Mouse (Mus musculus): Measurements from ENCODE around the gene Crb2. TPM values are rescaled to one million over a fixed set of nuclear protein-coding genes. Genes with fewer than 3 reads are reported as not detected.

Gene Crb2
- polyA plus RNA-seq, 1 experiment: 2.1 TPM

- no peaks in the 10 kb centered on the region for H3K9me3 ChIP-seq (replicated peaks; ENCODE audit: control insufficient read depth, insufficient read depth, low read length, poor library complexity, severe bottlenecking)
- no peak overlapping the region for H3K4me3 ChIP-seq (ENCODE audit: low read depth, low read length)
- no peaks in the 10 kb centered on the region for H3K27me3 ChIP-seq (ENCODE audit: control insufficient read depth, insufficient read depth, low read length, poor library complexity, severe bottlenecking)
- no peak overlapping the region for H3K9ac ChIP-seq (ENCODE audit: low read depth, poor library complexity, severe bottlenecking)
- no peak overlapping the region for H3K27ac ChIP-seq (ENCODE audit: insufficient read depth, low read length)
- peaks cover 13% of the 10 kb centered on the region for H3K4me1 ChIP-seq (ENCODE audit: control insufficient read depth, insufficient read depth, low read length)
- TF ChIP-seq EP300 (IDR thresholded peaks at IDR 0.05; ENCODE audit: insufficient read depth, low read depth, low read length) (no peak), POLR2A (IDR thresholded peaks at IDR 0.05; ENCODE audit: insufficient read depth, low read length) (no peak), CTCF (IDR thresholded peaks at IDR 0.05; ENCODE audit: low read depth, low read length) (no peak)
- no peaks in the 10 kb centered on the region for H3K36me3 ChIP-seq (ENCODE audit: control insufficient read depth, insufficient read depth, low read length, poor library complexity, severe bottlenecking)
Measured at GRCm38 (mm10) chr2:37769793-37770192, 6.3 kb upstream of the Crb2 start.

- H3K4me1 ChIP-seq (ENCODE audit: control insufficient read depth, insufficient read depth, low read length): peaks cover 7% of the 10 kb centered on the region
- H3K27me3 ChIP-seq (ENCODE audit: control insufficient read depth, insufficient read depth, low read length, poor library complexity, severe bottlenecking): no peaks in the 10 kb centered on the region
- no peak overlapping the region for H3K27ac ChIP-seq (ENCODE audit: insufficient read depth, low read length)
- peak; percentile 44 for TF ChIP-seq CTCF (IDR thresholded peaks at IDR 0.05; ENCODE audit: low read depth, low read length)
- TF ChIP-seq EP300 (IDR thresholded peaks at IDR 0.05; ENCODE audit: insufficient read depth, low read depth, low read length): no peak
- no peaks in the 10 kb centered on the region for H3K36me3 ChIP-seq (ENCODE audit: control insufficient read depth, insufficient read depth, low read length, poor library complexity, severe bottlenecking)
- no peaks in the 10 kb centered on the region for H3K9me3 ChIP-seq (replicated peaks; ENCODE audit: control insufficient read depth, insufficient read depth, low read length, poor library complexity, severe bottlenecking)
- peak overlapping the region; percentile 19 for H3K9ac ChIP-seq (ENCODE audit: low read depth, poor library complexity, severe bottlenecking)
- H3K4me3 ChIP-seq (ENCODE audit: low read depth, low read length): peak overlapping the region; percentile 74
Measured at GRCm38 (mm10) chr2:37771618-37772285, 4.3 kb upstream of the Crb2 start.

GRCm38 (mm10) chr2:37774571-37774970, 1.5 kb upstream of the Crb2 start:
- Histone ChIP-seq H3K27ac (ENCODE audit: insufficient read depth, low read length) (no peak overlapping the region), H3K27me3 (ENCODE audit: control insufficient read depth, insufficient read depth, low read length, poor library complexity, severe bottlenecking) (no peaks in the 10 kb centered on the region), H3K4me1 (ENCODE audit: control insufficient read depth, insufficient read depth, low read length) (peaks cover 3% of the 10 kb centered on the region), H3K9ac (ENCODE audit: low read depth, poor library complexity, severe bottlenecking) (no peak overlapping the region), H3K36me3 (ENCODE audit: control insufficient read depth, insufficient read depth, low read length, poor library complexity, severe bottlenecking) (no peaks in the 10 kb centered on the region), H3K9me3 (replicated peaks; ENCODE audit: control insufficient read depth, insufficient read depth, low read length, poor library complexity, severe bottlenecking) (no peaks in the 10 kb centered on the region), H3K4me3 (ENCODE audit: low read depth, low read length) (no peak overlapping the region)
- no peak for TF ChIP-seq POLR2A (IDR thresholded peaks at IDR 0.05; ENCODE audit: insufficient read depth, low read length)
- no peak for TF ChIP-seq EP300 (IDR thresholded peaks at IDR 0.05; ENCODE audit: insufficient read depth, low read depth, low read length)
- peak; percentile 80 for TF ChIP-seq CTCF (IDR thresholded peaks at IDR 0.05; ENCODE audit: low read depth, low read length)

GRCm38 (mm10) chr2:37776611-37777411, 762 bp downstream of the Crb2 start:
- Histone ChIP-seq H3K27ac (ENCODE audit: insufficient read depth, low read length) (no peak overlapping the region), H3K4me1 (ENCODE audit: control insufficient read depth, insufficient read depth, low read length) (peaks cover 5% of the 10 kb centered on the region), H3K9me3 (replicated peaks; ENCODE audit: control insufficient read depth, insufficient read depth, low read length, poor library complexity, severe bottlenecking) (no peaks in the 10 kb centered on the region), H3K27me3 (ENCODE audit: control insufficient read depth, insufficient read depth, low read length, poor library complexity, severe bottlenecking) (no peaks in the 10 kb centered on the region), H3K9ac (ENCODE audit: low read depth, poor library complexity, severe bottlenecking) (no peak overlapping the region), H3K36me3 (ENCODE audit: control insufficient read depth, insufficient read depth, low read length, poor library complexity, severe bottlenecking) (no peaks in the 10 kb centered on the region), H3K4me3 (ENCODE audit: low read depth, low read length) (peak overlapping the region; percentile 53)
- TF ChIP-seq EP300 (IDR thresholded peaks at IDR 0.05; ENCODE audit: insufficient read depth, low read depth, low read length) (no peak), POLR2A (IDR thresholded peaks at IDR 0.05; ENCODE audit: insufficient read depth, low read length) (no peak), CTCF (IDR thresholded peaks at IDR 0.05; ENCODE audit: low read depth, low read length) (no peak)

- no peak overlapping the region for H3K4me3 ChIP-seq (ENCODE audit: low read depth, low read length)
- peaks cover 5% of the 10 kb centered on the region for H3K4me1 ChIP-seq (ENCODE audit: control insufficient read depth, insufficient read depth, low read length)
Measured at GRCm38 (mm10) chr2:37777958-37778720, 2.1 kb downstream of the Crb2 start.

More at GRCm38 (mm10) chr2:37777958-37778720, 2.1 kb downstream of the Crb2 start:
- no peaks in the 10 kb centered on the region for H3K36me3 ChIP-seq (ENCODE audit: control insufficient read depth, insufficient read depth, low read length, poor library complexity, severe bottlenecking)
- no peaks in the 10 kb centered on the region for H3K9me3 ChIP-seq (replicated peaks; ENCODE audit: control insufficient read depth, insufficient read depth, low read length, poor library complexity, severe bottlenecking)
- no peak overlapping the region for H3K9ac ChIP-seq (ENCODE audit: low read depth, poor library complexity, severe bottlenecking)
- H3K27ac ChIP-seq (ENCODE audit: insufficient read depth, low read length): no peak overlapping the region
- TF ChIP-seq POLR2A (IDR thresholded peaks at IDR 0.05; ENCODE audit: insufficient read depth, low read length): no peak
- TF ChIP-seq EP300 (IDR thresholded peaks at IDR 0.05; ENCODE audit: insufficient read depth, low read depth, low read length): no peak
- TF ChIP-seq CTCF (IDR thresholded peaks at IDR 0.05; ENCODE audit: low read depth, low read length): no peak
- H3K27me3 ChIP-seq (ENCODE audit: control insufficient read depth, insufficient read depth, low read length, poor library complexity, severe bottlenecking): no peaks in the 10 kb centered on the region
